Mouse (Mus musculus) layer of hippocampus, postnatal 10 days (tissue): Measurements from ENCODE around the gene Zfp664. TPM values are rescaled to one million over a fixed set of nuclear protein-coding genes. Genes with fewer than 3 reads are reported as not detected.

ENCODE experiments used
- DNase-seq, 2 experiments: peaks; one replicate each; pipeline ENCODE4 v3.0.0; 2021; ENCODE audit warnings: low spot score in 2 of 2
- long read RNA-seq: library from polyadenylated mRNA; stranded (forward); transcript quantifications from one replicate; pipeline ENCODE4 v2.0.0, GENCODE M21; 2023
- total RNA-seq, 2 experiments: library from RNA; stranded (reverse); gene quantifications; 2 replicates each; pipeline ENCODE4 v1.2.3; 2021

Zfp664 gene
- 10 to 100 TPM; 52.3 to 52.6 TPM for total RNA-seq
- long read RNA-seq, full-length matches to known transcripts, result 3 of 15 reads
- long read RNA-seq, partial matches to known transcripts, result 0 of 15 reads
- long read RNA-seq, other reads (novel, unspliced or antisense), result 12 of 15 reads

- DNase-seq, result peak; percentile 94 to 97
Observed at GRCm38 (mm10) chr5:124862013-124862866, at the start of gene Zfp664, which contains the start of gene Ccdc92. TSS of gene Zfp664 (plus strand) at chr5:124862691. TSS of gene Ccdc92 (minus strand) at chr5:124862424.

DNA sequence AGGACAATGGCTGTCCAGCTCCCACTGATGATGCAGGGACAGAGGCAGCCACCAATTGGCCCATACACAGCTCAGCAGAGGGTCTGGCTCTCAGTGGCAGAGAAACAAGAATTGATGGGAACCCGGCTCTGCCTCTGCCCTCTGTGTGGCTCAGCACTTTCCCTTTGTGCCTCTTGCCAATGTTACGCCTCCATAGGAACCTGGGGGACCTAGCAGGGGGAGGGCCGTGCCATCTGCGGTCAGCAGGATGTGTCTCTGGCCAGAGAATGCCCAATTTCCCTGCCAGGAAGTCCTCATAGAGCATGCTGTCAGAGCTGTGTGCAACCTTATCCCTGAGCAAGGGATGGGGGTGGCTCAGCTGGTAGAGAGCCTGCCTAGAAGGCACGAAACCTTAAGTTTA is 47.7 kb upstream of the Zfp664 start:
- no peak for DNase-seq

DNA sequence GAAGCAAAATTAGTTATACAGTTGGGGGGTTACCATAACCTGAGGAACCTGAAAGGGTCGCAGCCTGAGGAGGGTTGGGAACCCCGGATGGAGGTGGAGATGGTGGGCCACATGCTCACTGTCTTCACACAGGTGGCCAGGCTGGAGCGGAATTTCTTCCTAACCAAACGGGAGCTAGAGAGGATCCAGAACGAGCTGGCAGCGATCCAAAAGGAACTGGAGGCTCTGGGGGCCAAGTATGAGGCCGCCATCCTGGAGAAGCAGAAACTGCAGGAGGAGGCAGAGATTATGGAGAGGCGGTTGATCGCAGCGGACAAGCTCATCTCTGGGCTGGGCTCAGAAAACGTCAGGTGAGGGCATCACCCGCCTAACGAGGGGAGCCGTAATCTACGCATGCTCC is 45.4 kb upstream of the Zfp664 start:
- no peak for DNase-seq

GRCm38 (mm10) chr5:124822128-124822894 is 40.2 kb upstream of the Zfp664 start:
- DNase-seq, result no peak

GRCm38 (mm10) chr5:124830331-124830730 is 32.2 kb upstream of the Zfp664 start:
- DNase-seq, result no peak

GRCm38 (mm10) chr5:124835218-124835617 is 27.3 kb upstream of the Zfp664 start:
- DNase-seq, result no peak

GRCm38 (mm10) chr5:124836075-124836474 is 26.4 kb upstream of the Zfp664 start:
- no peak for DNase-seq

DNA sequence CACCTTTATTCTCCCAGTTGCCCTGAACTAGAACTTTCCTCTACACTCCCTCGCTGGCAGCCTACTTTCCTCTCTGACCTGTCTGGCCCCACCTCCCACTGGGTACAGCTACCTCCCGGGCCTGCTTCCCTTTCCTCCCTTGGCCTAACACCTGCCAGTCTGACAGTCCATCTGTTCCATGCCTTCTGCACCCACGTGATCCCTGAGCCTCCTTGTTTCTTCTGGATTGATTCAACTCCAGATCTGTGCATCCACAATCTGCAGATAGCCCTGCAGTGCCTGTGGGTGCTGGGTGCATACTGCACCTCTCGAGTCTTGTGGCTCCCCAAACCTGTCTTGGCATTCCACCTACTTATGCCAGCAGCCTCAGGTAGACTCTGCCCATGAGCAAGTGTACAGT is 25.9 kb upstream of the Zfp664 start:
- no peak for DNase-seq

DNA sequence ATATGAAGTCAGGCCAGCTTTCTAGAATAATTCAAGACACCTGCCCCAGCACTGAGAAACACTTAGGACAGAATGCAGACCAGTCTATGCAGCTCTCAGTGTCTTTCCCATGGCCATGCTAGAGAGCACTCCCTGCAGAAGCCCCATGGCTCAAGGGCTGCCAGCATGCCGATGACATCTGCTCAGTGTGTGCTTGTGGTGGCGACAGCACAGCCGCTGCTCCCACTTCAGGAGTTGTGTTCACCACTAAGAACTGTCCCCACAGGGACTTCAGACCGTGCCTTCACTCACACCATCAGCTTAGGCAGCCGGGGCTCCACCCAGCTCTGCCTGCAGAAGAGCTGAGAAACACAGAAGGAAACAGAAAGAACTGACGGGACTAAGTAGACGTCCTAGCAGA is 22.3 kb upstream of the Zfp664 start:
- no peak for DNase-seq

DNA sequence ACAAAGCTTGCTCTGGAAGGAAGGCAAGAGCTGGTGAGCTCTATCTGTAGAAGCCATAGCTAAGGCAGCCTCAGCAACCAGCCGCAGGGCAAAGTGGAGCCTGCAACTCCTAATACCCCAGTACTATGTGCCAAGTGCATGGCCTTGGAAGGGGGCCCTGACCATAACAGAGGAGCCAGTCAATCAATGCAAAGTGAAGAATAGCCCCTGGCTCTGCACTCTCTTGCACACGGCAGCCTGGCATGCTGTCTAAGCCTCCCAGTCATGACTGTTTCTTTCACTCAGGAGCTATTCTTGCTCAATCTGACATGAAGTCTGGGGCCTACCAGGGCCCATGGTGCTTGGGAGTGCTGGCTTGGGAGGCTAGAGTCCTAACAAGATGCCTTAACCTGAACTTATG is 21.8 kb upstream of the Zfp664 start:
- peak in 1 of 2 experiments; percentile 49 for DNase-seq

- DNase-seq, result no peak
Observed at GRCm38 (mm10) chr5:124843386-124843785, 19.1 kb upstream of the Zfp664 start.

DNA sequence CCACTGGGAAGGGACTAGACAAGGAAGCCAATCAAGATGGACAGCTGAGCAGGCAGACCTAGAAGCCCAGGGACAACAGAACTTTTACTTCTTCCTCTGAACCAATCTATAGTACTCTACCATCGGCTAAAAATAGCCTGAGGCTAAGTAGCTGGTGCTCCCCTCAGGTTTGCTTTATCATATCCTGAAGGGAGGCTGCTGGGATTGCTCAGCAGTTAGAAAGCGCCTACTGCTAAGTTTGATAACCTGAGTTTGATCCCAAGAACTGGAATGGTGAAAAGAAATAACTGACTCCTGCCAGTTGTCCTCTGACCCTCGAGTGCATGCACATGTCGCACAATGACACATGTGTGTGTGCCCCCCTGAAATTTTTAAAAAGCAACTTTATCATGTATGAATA is 17.6 kb upstream of the Zfp664 start:
- DNase-seq, result no peak

DNA sequence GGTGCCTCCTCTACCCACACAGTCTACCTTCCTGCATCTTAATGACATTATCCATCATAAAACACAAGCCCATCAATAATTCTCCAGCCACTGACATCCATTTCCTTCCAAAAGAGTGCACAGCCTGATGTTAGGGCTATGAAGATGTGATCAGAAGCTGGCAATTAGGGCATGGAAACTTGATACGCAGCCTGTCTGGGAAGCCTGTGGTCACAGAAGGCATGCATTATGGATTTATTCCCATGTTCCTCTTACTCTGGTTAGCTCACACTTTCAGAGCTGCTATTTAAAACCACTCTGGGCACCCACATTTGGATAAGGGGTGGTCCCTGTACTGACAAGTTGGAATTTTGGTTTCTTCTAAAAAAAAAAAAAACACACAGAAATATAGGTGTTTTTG is 15.5 kb upstream of the Zfp664 start:
- DNase-seq, result no peak

DNA sequence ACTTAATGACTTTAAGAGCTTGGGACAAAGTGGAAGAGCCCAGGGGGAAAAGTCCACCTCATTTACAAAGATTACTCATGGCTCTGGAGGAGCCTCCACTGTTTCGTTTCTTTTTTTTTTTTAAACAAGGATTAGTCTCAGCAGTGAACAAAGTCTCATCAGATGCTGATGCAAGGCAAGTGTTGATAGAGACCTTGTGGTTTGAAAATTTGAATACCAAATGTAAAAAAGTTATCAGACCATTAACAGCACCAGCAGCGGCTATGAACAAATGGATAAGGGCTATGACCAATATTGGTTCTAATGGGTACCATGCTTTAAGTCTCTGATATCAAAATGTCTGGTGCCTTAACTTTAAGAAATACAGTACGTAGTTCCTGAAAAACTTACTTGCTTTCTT is 13.5 kb upstream of the Zfp664 start:
- no peak for DNase-seq

- no peak for DNase-seq
Observed at GRCm38 (mm10) chr5:124851572-124851971, 10.9 kb upstream of the Zfp664 start.

- no peak for DNase-seq
Observed at GRCm38 (mm10) chr5:124852294-124852693, 10.2 kb upstream of the Zfp664 start.

- no peak for DNase-seq
Observed at GRCm38 (mm10) chr5:124853079-124853478, 9.4 kb upstream of the Zfp664 start.

DNA sequence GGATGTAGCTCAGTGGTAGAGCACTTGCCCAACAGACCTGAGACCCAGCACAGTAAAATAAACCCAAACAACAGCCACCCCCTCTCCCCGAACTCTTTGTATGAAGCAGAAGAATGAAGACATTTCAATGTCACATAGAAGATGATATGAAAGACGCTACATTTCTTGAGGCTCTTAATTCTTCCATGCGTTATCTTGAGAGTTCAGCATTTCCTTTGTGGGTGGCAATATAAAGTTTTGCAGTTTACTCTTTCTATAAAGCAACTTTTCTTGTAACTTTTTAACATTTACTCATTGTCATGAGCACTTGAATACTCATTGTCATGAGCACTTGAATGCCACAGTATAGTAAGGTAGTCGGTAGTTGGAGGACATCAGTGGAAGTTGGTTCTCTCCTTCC is 8.3 kb upstream of the Zfp664 start:
- no peak for DNase-seq

DNA sequence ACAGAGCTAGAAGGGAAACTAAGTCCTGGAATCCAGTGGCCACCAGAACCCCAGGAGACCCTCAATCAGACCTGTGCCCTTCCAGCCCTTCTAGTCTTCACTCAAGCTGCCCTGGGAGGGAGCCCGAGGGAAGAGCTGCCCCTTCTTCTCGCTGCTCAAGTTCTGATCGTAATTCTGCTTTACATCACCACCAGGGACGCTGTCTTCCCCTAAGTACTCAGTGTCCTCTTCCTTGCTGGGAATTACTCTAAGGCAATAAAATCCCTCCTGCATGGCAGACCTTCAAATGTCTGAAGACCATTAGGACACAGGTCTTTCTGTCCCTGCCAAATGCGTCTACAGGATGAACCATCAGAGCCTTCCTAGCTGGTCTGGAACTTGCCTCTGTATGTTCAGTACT is 2.5 kb upstream of the Zfp664 start:
- DNase-seq, result no peak

GRCm38 (mm10) chr5:124861463-124861862 is 1.0 kb upstream of the Zfp664 start:
- peak; percentile 34 to 45 for DNase-seq

DNA sequence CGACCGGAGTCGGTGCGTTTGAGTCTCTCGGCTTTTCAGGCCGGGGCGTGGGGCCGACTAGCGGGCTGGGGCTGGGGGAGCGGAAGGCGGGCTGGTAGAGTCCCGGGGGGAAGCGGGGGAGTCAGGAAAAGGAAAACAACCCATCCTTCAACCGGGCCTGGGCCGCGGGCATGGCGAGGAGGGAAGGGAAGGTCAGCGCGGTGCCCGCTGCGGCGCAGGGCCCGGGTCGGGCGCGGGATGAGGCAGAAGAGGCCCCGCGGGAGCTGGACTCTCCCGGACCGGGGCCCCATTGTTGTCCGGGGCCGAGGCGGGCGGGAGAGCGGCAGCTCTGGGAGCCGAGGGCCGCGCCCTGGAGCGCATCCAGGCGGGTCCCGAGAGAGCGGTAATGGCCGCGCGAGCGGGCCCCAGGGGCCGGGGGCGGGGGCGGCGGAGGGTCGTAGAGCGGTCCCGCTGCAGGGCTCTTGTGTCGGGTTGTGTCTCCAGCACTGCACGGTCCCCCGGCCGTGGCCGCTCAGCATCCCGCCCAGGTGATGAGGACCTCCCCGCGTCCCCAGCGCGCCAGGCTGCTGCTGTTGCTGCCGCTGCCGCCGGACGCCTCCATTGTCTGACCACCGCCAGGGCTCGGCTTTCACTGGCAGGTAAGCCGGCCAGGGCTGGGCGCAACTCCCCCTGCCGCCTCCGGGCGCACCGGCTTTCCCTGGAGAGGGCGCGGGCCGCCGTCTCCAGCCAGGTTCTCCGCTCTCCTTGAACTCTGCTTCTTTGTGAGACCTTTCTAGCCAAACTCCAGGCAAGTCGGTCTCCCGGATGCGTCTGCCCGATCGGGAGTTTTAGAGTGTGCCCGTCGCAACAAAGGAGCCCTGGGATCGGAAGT is 615 bp downstream of the Zfp664 start:
- no peak for DNase-seq
